ENCODE assay signal across 10 mouse cellular contexts in genomic region chr2:156673307-156673706, GRCm38 (mm10). TPM values are rescaled to one million over a fixed set of nuclear protein-coding genes. Genes with fewer than 3 reads are reported as not detected.
A peak's percentile ranks its signal among the peaks of the same experiment; 100 is the strongest.
DNase-seq lines count a peak whose midpoint lies in the region.
"Had no signal": no experiment of that assay in that cellular context is flagged by ENCODE, and none has a peak within 500 bp of the region (broad histone marks: within the 10 kb centered on the region; RNA-seq: fewer than 3 reads in every experiment).

No protein-coding gene starts in this region.

- intact Hi-C loops in left cerebral cortex, postnatal 14 days (cut with DNase I): no loop called here
- intact Hi-C loops in gastrocnemius, postnatal 14 days (cut with DNase I; ENCODE audit: low total_unique reads): no loop called here

- DNase-seq in layer of hippocampus, adult 11-12 months (ENCODE audit: low spot score): peak; percentile 76
- DNase-seq in layer of hippocampus, postnatal 10 days (ENCODE audit: low spot score in 2 of 2): no peak
- DNase-seq in frontal cortex, postnatal 36 days (ENCODE audit: low spot score in 2 of 2): peak; percentile 79 to 91
- peak; percentile 83 for DNase-seq in left cerebral cortex, postnatal 14 days (ENCODE audit: low spot score in 2 of 2)
- DNase-seq in gastrocnemius, postnatal 14 days: no peak
- no peak for DNase-seq in spleen, postnatal 4 days (ENCODE audit: low spot score in 2 of 2)
- no peak for DNase-seq in lung, postnatal 36 days
- DNase-seq: kidney, adult 2 months; midbrain, embryonic 14.5 days; thymus, postnatal 25 days had no signal

RNA-seq across cellular contexts. Expression of gene Dlgap4, which starts 59.8 kb away (rescaled TPM):
- 100 to 1,000 TPM; 220 to 257 TPM for total RNA-seq in layer of hippocampus, postnatal 10 days (2021)
- total RNA-seq in left cerebral cortex, postnatal 14 days (2021): 100 to 1,000 TPM; 234 to 242 TPM
- 10 to 100 TPM; 54.6 to 77.3 TPM for total RNA-seq in gastrocnemius, postnatal 14 days (2021)

Comparison
In these comparisons a context has a peak if more than half of its experiments do, and no peak if none do; other contexts are left out.
1. DNase-seq: peak in layer of hippocampus, adult 11-12 months (single experiment), frontal cortex, postnatal 36 days (2 of 2) and left cerebral cortex, postnatal 14 days (2 of 2); none in layer of hippocampus, postnatal 10 days (0 of 2), gastrocnemius, postnatal 14 days (single experiment), spleen, postnatal 4 days (0 of 2) and lung, postnatal 36 days (single experiment).